In the genomic region with DNA sequence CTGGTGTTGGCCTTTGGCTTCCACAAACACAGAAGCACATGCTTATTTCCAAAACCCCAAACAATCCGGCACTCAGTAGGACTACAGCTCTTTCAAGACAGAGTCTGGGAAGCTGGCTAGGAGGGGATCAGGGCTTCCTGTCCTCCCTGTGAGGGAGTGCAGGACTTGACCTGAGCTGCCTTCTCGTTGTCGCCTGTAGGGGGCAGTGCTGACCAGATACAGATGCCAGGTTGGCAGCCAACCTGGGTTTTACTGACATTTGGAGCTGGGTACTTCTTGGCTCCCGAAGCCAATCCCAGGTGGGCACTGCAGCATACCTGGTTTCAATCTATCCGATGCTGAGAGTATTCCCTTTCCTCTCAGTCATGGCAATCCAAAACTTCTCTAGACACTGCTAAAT, we compare ENCODE assay signal across 10 mouse cellular contexts. TPM values are rescaled to one million over a fixed set of nuclear protein-coding genes. Genes with fewer than 3 reads are reported as not detected.
DNase-seq lines count a peak whose midpoint lies in the region; ATAC-seq and TF ChIP-seq lines count a peak whose summit lies in the region.
"Had no signal": no experiment of that assay in that cellular context is flagged by ENCODE, and none has a peak within 500 bp of the region (broad histone marks: within the 10 kb centered on the region; RNA-seq: fewer than 3 reads in every experiment).

No protein-coding gene starts in this region.

- ATAC-seq in midbrain, postnatal 0 days (ENCODE audit: low FRiP score) = no peak

- no peaks in the 10 kb centered on the region for H3K9me3 ChIP-seq in midbrain, postnatal 0 days (ENCODE audit: low read length)

- H3K9ac ChIP-seq in midbrain, postnatal 0 days (replicated peaks; ENCODE audit: low read length, poor library complexity, severe bottlenecking) = no peak overlapping the region

- 54% methylated on average over 5 of the region's 5 CpGs for WGBS in spleen, adult 2 months
- WGBS in midbrain, postnatal 0 days = 49% methylated on average over 5 of the region's 5 CpGs

- no peak overlapping the region for H3K4me2 ChIP-seq in midbrain, postnatal 0 days (ENCODE audit: low read depth, low read length, poor library complexity, severe bottlenecking)

- H3K4me3 ChIP-seq in spleen, adult 2 months (ENCODE audit: extremely low read depth, insufficient read depth, insufficient read length) = no peak overlapping the region
- H3K4me3 ChIP-seq in midbrain, postnatal 0 days (ENCODE audit: low read depth, low read length) = no peak overlapping the region

- no peak overlapping the region for H3K27ac ChIP-seq in spleen, adult 2 months (ENCODE audit: insufficient read depth, low read length)
- no peak overlapping the region for H3K27ac ChIP-seq in midbrain, postnatal 0 days (ENCODE audit: low read depth, low read length)

- no peak for TF ChIP-seq POLR2A in spleen, adult 2 months (IDR thresholded peaks at IDR 0.05; ENCODE audit: low read depth, low read length)

- no peaks in the 10 kb centered on the region for H3K27me3 ChIP-seq in spleen, adult 2 months (ENCODE audit: control insufficient read depth, insufficient read depth, low read length)
- no peaks in the 10 kb centered on the region for H3K27me3 ChIP-seq in midbrain, postnatal 0 days (ENCODE audit: insufficient read depth, low read length)

- H3K36me3 ChIP-seq in spleen, adult 2 months (ENCODE audit: control insufficient read depth, insufficient read depth, low read length) = no peaks in the 10 kb centered on the region
- H3K36me3 ChIP-seq in midbrain, postnatal 0 days (ENCODE audit: insufficient read depth, low read length) = no peaks in the 10 kb centered on the region

- DNase-seq in adrenal gland, adult (ENCODE audit: inconsistent age in 2 of 2, low spot score in 1 of 2) = peak; percentile 30 to 71
- no peak for DNase-seq in adrenal gland, postnatal 4 days (ENCODE audit: low spot score in 2 of 2)
- DNase-seq in spleen, adult 2 months (ENCODE audit: low read depth in 1 of 2, low spot score in 2 of 2) = peak in 1 of 2 experiments; percentile 9
- no peak for DNase-seq in spleen, postnatal 14 days (ENCODE audit: low spot score in 2 of 2)
- DNase-seq in kidney, postnatal 36 days = peak; percentile 37 to 84
- peak; percentile 28 for DNase-seq in thymus, postnatal 14 days
- DNase-seq in midbrain, postnatal 0 days (ENCODE audit: low spot score) = no peak
- DNase-seq in left cerebral cortex, postnatal 14 days (ENCODE audit: low spot score in 2 of 2) = no peak

- no peaks in the 10 kb centered on the region for H3K4me1 ChIP-seq in spleen, adult 2 months (ENCODE audit: control insufficient read depth, insufficient read depth, insufficient read length)
- no peaks in the 10 kb centered on the region for H3K4me1 ChIP-seq in midbrain, postnatal 0 days (ENCODE audit: insufficient read depth, low read length)

- intact Hi-C loops in left cerebral cortex, postnatal 14 days (cut with DNase I) = no loop called here

- peak; percentile 53; the same call in 1 of the 2 replicates for TF ChIP-seq CTCF in spleen, adult 2 months (IDR thresholded peaks at IDR 0.05; ENCODE audit: extremely low read depth, insufficient read depth, insufficient read length, insufficient replicate concordance)
- TF ChIP-seq CTCF in midbrain, postnatal 0 days (IDR thresholded peaks at IDR 0.05) = no peak; the same call in 1 of the 2 replicates

RNA-seq across cellular contexts. Expression of a gene that starts 8.9 kb away (rescaled TPM):
- not detected for total RNA-seq in adrenal gland, postnatal 4 days (2021)
- polyA plus RNA-seq in spleen, adult 2 months (2012; rRNA removed) = not detected in 2 replicates
- total RNA-seq in midbrain, postnatal 0 days (2014; rRNA removed) = not detected in 2 replicates
- not detected in 2 replicates for polyA plus RNA-seq in midbrain, postnatal 0 days (2015; fragmentation: Nextera tagmentation; extraction: Ambion mirVana)
- total RNA-seq in left cerebral cortex, postnatal 14 days (2021) = not detected
- polyA plus RNA-seq: lung, embryonic 16.5 days; stomach, embryonic 16.5 days had no signal

RNA-seq across cellular contexts. Expression of a gene that starts 16.3 kb away (rescaled TPM):
- total RNA-seq in adrenal gland, postnatal 4 days (2021) = not detected
- not detected in 2 replicates for polyA plus RNA-seq in spleen, adult 2 months (2012; rRNA removed)
- not detected in 2 replicates for total RNA-seq in midbrain, postnatal 0 days (2014; rRNA removed)
- polyA plus RNA-seq in midbrain, postnatal 0 days (2015; fragmentation: Nextera tagmentation; extraction: Ambion mirVana) = not detected in 2 replicates
- total RNA-seq in left cerebral cortex, postnatal 14 days (2021) = not detected
- polyA plus RNA-seq: lung, embryonic 16.5 days; stomach, embryonic 16.5 days had no signal

RNA-seq across cellular contexts. Expression of a gene that starts 39.4 kb away (rescaled TPM):
- not detected for total RNA-seq in adrenal gland, postnatal 4 days (2021)
- not detected in 2 replicates for polyA plus RNA-seq in spleen, adult 2 months (2012; rRNA removed)
- total RNA-seq in midbrain, postnatal 0 days (2014; rRNA removed) = not detected in 2 replicates
- 0.39 TPM in 1 of 2 replicates, not detected in the other for polyA plus RNA-seq in midbrain, postnatal 0 days (2015; fragmentation: Nextera tagmentation; extraction: Ambion mirVana)
- not detected for total RNA-seq in left cerebral cortex, postnatal 14 days (2021)
- polyA plus RNA-seq: lung, embryonic 16.5 days; stomach, embryonic 16.5 days had no signal

RNA-seq across cellular contexts. Expression of a gene that starts 41.1 kb away (rescaled TPM):
- 10 to 100 TPM; 31.3 to 36.3 TPM for total RNA-seq in adrenal gland, postnatal 4 days (2021)
- 20.2 and 29.7 TPM in 2 replicates for polyA plus RNA-seq in spleen, adult 2 months (2012; rRNA removed)
- 86.4 and 92.4 TPM in 2 replicates for total RNA-seq in midbrain, postnatal 0 days (2014; rRNA removed)
- polyA plus RNA-seq in midbrain, postnatal 0 days (2015; fragmentation: Nextera tagmentation; extraction: Ambion mirVana) = 78.6 and 85.2 TPM in 2 replicates
- total RNA-seq in left cerebral cortex, postnatal 14 days (2021) = 10 to 100 TPM; 51.0 to 58.8 TPM

RNA-seq across cellular contexts. Expression of a gene that starts 57.3 kb away (rescaled TPM):
- total RNA-seq in adrenal gland, postnatal 4 days (2021) = 10 to 100 TPM; 79.3 to 83.7 TPM
- 34.5 and 43.2 TPM in 2 replicates for polyA plus RNA-seq in spleen, adult 2 months (2012; rRNA removed)
- 65.8 and 66.7 TPM in 2 replicates for total RNA-seq in midbrain, postnatal 0 days (2014; rRNA removed)
- polyA plus RNA-seq in midbrain, postnatal 0 days (2015; fragmentation: Nextera tagmentation; extraction: Ambion mirVana) = 53.8 and 61.5 TPM in 2 replicates
- 10 to 100 TPM; 26.9 to 29.1 TPM for total RNA-seq in left cerebral cortex, postnatal 14 days (2021)

Comparison
In these comparisons a context has a peak if more than half of its experiments do, and no peak if none do; other contexts are left out.
1. DNase-seq: peak in adrenal gland, adult (2 of 2), kidney, postnatal 36 days (2 of 2) and thymus, postnatal 14 days (single experiment); none in adrenal gland, postnatal 4 days (0 of 2), spleen, postnatal 14 days (0 of 2), midbrain, postnatal 0 days (single experiment) and left cerebral cortex, postnatal 14 days (0 of 2).